In genomic region chrX:11087913-11088312, GRCm38 (mm10) we compare ENCODE assay signal across 8 mouse cellular contexts.
A peak's percentile ranks its signal among the peaks of the same experiment; 100 is the strongest.
DNase-seq lines count a peak whose midpoint lies in the region; ATAC-seq and TF ChIP-seq lines count a peak whose summit lies in the region.

No protein-coding gene starts in this region.

- peak overlapping the region; percentile 35 for H3K4me2 ChIP-seq in lung, embryonic 14.5 days
- peak overlapping the region; percentile 55 for H3K4me2 ChIP-seq in heart, embryonic 16.5 days (ENCODE audit: low read depth, low read length)

- peak; percentile 63 for TF ChIP-seq CTCF in lung, embryonic 14.5 days (IDR thresholded peaks at IDR 0.05; ENCODE audit: low read depth)

- no peak overlapping the region for H3K9ac ChIP-seq in lung, embryonic 14.5 days
- no peak overlapping the region for H3K9ac ChIP-seq in heart, embryonic 16.5 days (ENCODE audit: low read length)

- 21% methylated on average over 14 of the region's 14 CpGs for WGBS in lung, embryonic 14.5 days
- 15% methylated on average over 13 of the region's 14 CpGs for WGBS in heart, embryonic 16.5 days

- no peaks in the 10 kb centered on the region for H3K4me1 ChIP-seq in lung, embryonic 14.5 days (ENCODE audit: insufficient read depth)
- H3K4me1 ChIP-seq in heart, embryonic 16.5 days (ENCODE audit: control insufficient read depth, insufficient read depth, low read length): no peaks in the 10 kb centered on the region

- peak; percentile 67 for DNase-seq in lung, embryonic 14.5 days
- DNase-seq in lung, adult 18-20 months: no peak
- peak; percentile 28 for DNase-seq in embryo, embryonic 9.5 days (ENCODE audit: extremely low spot score)
- DNase-seq in kidney, postnatal 36 days: peak; percentile 14 to 63
- DNase-seq in lung, postnatal 10 days: peak; percentile 36
- peak; percentile 46 to 64 for DNase-seq in right cerebral cortex, postnatal 10 days (ENCODE audit: low spot score in 2 of 2)
- no peak for DNase-seq in ovary, adult 18-20 months (ENCODE audit: low spot score)

- no peaks in the 10 kb centered on the region for H3K27me3 ChIP-seq in lung, embryonic 14.5 days (ENCODE audit: insufficient read depth, low read length)
- H3K27me3 ChIP-seq in heart, embryonic 16.5 days (ENCODE audit: control insufficient read depth, insufficient read depth, low read length): peaks cover 3% of the 10 kb centered on the region; the same call in 1 of the 2 replicates

- no peak overlapping the region for H3K4me3 ChIP-seq in lung, embryonic 14.5 days (ENCODE audit: low read depth, low read length)
- H3K4me3 ChIP-seq in heart, embryonic 16.5 days (ENCODE audit: low read length): peak overlapping the region; percentile 33

- H3K27ac ChIP-seq in lung, embryonic 14.5 days (ENCODE audit: low read depth): no peak overlapping the region
- H3K27ac ChIP-seq in heart, embryonic 16.5 days (ENCODE audit: low read length): no peak overlapping the region

- ATAC-seq in lung, embryonic 14.5 days (ENCODE audit: insufficient read depth): no peak
- ATAC-seq in heart, embryonic 16.5 days (replicated peaks; ENCODE audit: extremely low read depth, insufficient read depth, low FRiP score): no peak

- no peaks in the 10 kb centered on the region for H3K9me3 ChIP-seq in lung, embryonic 14.5 days (ENCODE audit: low read depth, low read length)
- H3K9me3 ChIP-seq in heart, embryonic 16.5 days (replicated peaks; ENCODE audit: control insufficient read depth, low read length): no peaks in the 10 kb centered on the region

- no peaks in the 10 kb centered on the region for H3K36me3 ChIP-seq in lung, embryonic 14.5 days (ENCODE audit: insufficient read depth)
- no peaks in the 10 kb centered on the region for H3K36me3 ChIP-seq in heart, embryonic 16.5 days (ENCODE audit: control insufficient read depth, insufficient read depth)

Comparison
In these comparisons a context has a peak if more than half of its experiments do, and no peak if none do; other contexts are left out.
1. DNase-seq: peak in lung, embryonic 14.5 days (single experiment), embryo, embryonic 9.5 days (single experiment), kidney, postnatal 36 days (2 of 2), lung, postnatal 10 days (single experiment) and right cerebral cortex, postnatal 10 days (2 of 2); none in lung, adult 18-20 months (0 of 2) and ovary, adult 18-20 months (single experiment).